Mouse (Mus musculus): Measurements from ENCODE around the gene Nsf.

The Nsf gene

DNA sequence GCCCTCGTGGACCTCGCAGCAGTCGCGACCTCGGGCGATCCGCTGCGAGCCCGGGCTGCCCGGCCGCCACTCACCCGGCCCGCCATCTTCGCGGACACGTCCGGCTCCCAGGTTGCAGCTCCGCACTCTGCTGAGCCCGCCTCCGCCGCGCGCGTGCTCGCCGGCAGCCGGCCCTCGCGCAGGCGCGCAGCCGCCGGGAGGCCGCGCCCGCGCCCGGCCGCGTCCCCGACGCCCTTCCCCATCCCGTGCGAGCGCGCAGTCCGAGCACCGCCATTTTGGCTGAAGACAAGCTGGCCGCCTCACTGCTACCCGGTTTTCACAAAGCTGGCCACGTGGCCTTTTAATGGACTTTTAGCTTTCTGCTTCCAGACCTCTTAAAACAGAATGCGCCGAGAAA lies at the start of gene Nsf:
Gene Nsf, minus strand, starts transcription at position 161 of the 397 bp plus-strand sequence.
- DNase-seq, result peak; percentile 88

DNA sequence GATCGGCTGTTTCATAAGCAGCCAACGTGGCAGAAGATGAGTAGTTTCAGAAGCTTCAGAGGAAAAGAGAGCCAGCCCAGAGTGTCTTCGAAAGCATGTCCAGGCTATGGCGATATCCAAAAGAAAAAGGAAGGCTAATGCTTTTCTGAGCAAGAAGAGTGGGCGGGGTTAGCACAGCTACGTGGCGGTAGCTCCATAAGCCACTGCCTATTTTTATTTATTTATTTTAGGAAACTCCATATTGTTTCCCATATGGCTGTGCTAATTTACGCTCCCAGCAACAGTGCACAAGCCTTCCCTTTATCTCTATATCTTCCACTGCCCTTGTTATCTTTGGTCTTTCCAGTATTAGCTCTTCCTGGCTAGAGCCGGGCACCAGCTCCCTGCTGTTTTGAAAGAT lies 49.5 kb upstream of the Nsf start:
- DNase-seq, result no peak

DNA sequence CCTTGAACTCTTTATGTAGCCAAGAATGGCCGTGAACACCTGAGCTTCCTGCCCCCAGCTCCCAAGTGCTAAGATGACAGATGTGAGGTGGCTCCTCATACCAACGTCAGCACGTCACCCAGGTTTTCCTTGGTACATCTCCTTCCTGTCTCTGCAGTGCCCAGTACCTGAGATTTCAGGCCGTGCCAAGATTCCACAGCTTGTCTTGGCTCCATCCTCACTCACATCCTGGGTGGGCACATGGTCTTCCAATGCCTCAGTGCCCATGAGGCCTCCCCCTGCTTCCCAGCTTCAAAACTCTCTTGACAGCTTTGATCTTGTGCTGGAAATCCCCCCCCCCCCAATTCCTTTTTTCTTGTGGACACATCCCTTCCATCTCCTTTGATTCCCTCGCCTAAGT lies 48.3 kb upstream of the Nsf start:
- DNase-seq, result no peak

DNA sequence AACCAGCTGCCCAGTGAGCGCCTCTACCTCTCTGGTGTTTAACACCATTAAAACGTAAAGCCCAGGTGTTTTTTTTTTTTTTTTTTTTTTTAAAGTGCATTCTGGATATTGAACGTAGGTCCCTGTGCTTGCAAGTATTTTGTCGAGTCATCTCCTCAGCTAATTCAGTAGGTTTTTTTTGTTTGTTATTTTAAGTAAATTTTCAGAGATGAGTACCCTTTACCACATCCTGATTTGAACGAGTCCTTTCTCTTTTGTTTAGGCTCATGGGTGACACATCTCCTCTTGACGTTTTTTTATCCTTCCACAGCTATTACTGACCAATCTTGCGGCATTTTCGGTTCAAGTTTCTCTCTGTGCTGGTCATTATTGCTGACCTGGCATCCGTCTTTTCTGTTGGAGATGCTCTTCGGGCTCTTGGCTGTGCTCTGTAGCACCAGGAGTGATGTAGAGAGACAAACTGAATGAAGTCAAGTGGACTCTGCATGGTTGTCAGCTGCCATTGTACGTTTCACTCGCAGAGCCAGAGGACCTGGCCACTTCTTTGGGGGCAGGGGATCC lies 47.6 kb upstream of the Nsf start:
- DNase-seq, result no peak

DNA sequence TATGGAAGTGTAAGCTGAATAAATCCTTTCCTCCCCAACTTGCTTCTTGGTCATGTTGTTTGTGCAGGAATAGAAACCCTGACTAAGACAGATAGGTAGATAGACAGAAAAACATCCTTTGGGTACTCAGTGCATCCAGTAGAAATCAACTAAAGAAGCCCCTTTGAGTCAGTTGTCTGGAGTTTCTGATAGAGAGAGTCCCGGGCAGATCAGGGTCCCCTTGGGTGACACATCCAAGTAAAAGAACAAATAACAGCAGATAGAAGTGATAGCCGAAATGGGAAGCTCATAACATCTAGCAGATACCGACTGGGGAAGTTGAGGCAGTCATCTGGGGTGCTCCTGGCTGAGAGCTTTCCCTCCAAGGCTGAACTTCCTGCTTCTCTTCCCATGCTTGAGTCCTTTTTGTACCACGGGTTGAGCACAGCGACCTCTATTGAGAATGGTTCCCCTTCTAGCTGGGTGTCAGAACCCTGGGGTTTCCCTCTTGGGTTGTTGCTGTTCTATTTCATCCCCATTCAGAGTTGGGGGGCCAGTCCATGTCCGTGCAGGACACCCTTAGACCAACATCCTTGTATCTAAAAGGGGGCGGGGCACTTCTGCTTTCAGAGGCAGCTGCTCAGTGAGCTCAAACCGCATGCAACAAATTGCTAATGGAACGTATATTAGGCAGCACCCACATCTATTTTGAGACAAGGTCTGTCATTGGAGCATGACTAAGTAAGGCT lies 47.0 kb upstream of the Nsf start:
- DNase-seq, result peak; percentile 15

DNA sequence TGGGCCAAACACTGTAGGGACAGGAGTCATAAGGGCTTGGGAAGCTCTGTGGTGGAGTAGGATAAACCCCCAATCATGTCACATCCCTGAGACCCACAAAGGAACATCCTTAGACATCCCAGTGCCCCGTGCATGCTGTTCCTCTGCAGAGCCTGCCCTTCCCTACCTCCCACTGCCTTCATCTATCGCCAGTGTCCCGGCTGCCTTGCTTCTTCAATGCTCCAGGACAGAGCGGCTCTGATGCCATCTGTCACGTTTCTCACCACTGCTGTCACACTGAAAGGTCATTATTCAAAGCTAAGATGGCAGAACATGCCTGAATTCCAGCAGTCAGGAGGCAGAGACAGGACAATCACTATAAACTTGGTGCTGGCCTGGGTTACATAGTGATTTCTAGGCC lies 44.9 kb upstream of the Nsf start:
- no peak for DNase-seq

DNA sequence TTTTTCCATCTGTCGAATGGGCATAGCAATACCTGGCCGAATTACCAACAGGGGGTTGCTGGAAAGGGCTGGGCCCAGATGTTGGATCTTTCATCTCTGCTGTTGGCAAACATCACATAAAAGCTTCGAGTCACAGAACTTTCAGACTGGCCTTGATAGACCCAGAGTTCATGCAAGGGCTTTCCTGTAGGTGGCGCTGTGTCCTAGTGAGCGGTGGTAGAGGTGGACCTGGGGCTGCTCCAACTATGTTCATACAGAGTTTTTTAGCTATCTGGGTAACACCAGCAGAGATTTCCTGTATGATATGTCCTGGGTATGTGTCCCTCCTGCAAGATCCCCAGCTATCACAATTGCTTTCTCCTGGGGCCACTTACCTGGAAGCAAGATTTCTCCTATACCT lies 43.5 kb upstream of the Nsf start:
- peak; percentile 66 for DNase-seq

DNA sequence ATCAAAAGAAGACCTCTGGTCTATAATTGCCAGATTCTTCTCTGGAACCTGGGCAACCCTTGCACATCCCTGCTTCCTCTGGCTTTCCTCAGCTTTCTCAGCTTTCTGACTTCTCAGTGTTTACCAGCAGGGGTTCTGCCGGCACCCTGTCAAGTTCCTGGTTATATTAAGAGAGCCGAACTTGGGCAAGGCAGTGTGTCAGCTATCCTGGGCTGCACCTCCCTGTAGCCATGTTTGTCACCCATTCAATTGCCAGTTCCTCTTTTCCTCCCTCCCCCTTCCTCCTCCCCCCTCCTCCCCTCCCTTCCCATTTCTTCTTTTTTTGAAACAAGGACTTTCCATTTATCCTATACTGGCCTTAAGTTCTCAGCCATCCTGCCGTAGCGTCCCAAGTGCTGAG lies 38.8 kb upstream of the Nsf start:
- no peak for DNase-seq

DNA sequence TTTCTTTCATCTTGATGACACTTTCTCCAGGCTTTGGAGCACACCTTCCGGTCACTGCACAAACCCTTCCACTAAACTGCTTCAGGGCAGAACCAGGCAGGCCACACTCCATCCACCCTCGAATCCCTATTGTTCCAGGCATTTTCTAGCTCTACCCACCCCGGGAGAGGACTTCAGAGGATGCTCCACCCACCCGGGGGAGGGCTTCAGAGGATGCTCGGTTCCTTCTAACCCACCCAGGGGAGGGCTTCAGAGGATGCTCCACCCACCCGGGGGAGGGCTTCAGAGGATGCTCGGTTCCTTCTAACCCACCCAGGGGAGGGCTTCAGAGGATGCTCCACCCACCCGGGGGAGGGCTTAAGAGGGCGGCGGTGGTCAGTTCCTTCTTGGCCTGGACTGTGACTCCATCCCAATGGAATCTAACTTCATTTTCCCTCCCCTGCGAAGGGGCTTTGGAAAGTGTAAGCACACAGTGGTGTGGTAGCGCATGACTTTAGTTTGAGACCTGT lies 36.2 kb upstream of the Nsf start:
- DNase-seq, result peak; percentile 20

DNA sequence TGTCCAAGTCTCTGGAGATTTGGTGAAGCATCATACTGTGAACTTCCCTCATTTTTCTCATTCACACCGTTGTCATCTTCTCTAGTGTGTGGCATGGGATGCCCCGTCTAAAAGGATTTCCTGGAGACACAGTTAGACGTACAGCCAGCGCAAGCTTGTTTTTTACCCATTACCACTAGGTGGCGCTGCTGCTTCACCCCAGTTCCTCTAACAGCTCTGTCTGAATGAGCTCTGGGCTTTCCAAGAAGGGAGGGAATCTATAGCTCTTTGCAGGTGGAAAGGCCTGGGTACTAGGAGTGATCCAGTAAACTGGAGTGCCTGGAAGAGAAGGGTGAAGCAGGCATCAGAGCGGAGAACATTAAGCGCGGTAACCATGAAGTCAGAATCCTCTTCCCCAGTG lies 33.6 kb upstream of the Nsf start:
- DNase-seq, result peak; percentile 71

DNA sequence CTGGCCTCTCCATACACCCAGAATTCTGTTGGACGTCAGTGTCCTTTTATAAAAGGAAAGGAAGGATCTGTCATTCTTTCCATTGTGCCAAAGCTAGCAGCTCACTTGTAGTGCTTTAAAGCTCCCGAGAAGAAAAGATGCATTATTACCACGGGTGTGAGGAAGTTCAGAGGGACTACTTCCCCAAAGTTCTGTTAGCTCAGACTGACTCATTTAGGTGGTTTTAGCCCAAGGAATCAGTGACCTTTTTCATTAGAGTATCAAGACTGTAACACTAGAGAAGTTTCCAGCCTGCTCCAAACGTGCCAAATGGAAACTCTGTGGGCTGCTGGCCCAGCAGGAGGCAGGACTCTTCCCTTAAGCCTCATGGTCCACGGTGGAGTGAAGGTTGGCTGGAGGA lies 30.2 kb upstream of the Nsf start:
- DNase-seq, result no peak

DNA sequence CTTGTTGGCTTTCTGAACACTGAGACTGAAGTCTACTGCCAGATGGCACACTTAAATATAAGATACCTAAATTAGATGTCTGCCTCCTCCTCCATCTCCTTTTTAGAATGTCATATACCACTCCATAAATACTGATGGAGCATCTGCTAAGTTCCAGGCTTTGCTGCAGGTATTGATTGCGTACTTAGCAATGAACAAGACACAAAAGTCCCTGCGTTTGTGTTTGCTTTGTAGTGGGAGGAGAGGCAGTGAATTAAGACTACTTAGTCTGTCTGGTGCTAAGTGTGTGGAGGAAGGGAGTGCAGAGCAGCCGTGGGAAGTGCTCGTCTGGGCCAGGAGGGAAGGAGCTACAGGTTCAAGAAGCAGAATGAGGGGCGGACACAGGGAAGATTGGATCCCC lies 28.0 kb upstream of the Nsf start:
- no peak for DNase-seq

DNA sequence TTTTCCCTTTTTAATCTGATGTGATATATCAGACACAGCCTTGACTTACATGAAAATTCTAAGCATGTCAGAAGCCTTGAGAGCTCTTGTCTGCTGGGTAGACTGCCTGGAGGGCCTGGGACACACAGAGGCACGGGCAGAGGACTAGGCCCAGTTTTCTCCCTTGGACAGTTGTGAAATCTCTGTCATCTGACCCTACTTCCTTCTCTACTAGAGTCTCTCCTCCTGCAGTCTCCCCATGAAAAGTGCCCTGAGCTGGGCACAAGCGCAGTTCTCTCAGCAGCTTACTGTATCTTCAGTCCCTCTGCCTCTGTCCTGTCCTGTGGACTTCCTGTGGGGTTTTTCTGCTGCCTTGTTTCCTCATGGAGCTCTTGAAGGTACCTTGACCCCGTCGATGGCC lies 25.5 kb upstream of the Nsf start:
- no peak for DNase-seq

DNA sequence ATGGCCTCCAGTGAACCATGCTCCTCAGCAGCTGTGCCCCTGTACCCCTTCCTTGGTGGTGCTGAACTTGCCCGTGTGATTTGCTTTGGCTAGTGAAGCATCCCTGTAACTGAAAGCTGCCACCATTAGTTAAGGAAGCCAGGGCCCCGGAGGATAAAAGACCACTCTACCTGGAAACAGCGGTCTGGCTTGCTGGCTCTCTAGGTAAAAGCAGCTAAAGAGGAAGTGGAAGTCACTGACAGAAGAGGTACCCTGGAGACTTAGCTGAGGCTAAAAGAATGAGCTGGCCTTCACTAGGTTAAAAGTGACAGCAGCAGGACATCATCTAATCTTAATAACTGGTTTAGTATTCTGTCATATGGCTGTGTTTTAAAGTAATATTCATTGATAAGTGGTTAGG lies 17.0 kb upstream of the Nsf start:
- no peak for DNase-seq

DNA sequence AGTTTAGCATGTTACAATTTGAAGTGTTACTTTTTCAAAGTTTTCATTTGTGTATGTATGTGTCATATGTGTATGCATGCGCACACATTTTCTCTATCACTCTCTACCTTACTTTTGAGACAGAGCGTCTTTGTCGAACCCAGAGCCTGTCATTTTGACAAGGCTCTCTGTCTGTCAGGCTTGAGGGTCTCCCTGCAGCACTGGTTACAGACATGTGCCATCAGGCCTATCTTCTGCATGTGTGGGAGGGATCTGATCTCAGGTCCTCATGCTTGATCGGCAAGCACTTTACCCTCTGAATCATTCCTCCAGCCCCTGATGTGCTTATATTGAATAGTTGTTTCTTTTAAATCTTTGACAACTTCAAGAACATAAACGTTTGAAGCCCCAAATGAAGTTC lies 15.4 kb upstream of the Nsf start:
- DNase-seq, result no peak

DNA sequence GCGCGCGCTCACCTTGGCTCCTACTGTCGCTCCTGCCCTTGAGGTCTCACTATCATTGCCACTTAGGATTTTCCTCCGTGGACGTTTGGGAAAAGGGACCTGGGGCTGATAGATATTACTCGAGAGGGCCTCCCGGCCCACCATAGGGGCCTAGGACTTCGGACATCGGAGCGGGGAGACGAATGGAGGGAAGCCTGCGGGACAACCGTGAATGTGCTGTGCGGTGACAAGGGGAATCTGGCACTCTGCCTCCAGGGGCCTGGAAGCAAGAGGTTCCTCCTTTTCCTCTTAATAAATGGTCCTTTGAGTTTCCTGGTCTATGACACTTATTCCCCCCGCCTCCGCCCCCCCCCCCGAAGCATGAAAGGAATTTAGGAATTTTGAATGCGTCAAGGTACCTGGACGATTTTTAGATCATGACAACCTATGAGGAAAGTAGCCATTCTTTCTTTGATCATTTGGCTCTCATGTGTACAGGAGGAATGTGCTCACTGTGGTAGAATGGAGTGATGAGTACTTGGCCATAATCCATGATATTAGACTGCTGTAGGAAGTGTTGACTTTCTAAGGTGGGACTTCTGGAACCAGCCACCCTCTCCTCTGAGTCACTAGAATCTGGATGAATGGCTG lies 13.4 kb upstream of the Nsf start:
- DNase-seq, result no peak

DNA sequence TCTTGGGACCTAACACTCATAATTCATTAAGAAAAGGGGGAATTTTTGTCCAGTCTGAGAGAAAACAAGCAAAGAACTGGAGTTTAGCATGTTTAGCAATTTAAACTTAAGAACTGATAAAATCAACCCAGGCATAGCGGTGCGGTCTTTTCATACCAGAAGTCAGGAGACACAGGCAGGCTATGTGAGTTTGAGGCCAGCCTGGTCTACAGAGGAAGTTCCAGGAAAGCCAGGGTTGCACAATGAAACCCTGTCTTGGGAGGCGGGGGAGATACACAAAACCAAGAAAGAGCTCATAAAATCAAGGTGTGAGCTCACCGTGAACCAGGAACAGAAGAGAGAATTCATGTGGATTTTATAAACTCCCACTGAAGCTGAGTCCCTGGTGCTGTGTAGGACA lies 3.0 kb upstream of the Nsf start:
- DNase-seq, result no peak

DNA sequence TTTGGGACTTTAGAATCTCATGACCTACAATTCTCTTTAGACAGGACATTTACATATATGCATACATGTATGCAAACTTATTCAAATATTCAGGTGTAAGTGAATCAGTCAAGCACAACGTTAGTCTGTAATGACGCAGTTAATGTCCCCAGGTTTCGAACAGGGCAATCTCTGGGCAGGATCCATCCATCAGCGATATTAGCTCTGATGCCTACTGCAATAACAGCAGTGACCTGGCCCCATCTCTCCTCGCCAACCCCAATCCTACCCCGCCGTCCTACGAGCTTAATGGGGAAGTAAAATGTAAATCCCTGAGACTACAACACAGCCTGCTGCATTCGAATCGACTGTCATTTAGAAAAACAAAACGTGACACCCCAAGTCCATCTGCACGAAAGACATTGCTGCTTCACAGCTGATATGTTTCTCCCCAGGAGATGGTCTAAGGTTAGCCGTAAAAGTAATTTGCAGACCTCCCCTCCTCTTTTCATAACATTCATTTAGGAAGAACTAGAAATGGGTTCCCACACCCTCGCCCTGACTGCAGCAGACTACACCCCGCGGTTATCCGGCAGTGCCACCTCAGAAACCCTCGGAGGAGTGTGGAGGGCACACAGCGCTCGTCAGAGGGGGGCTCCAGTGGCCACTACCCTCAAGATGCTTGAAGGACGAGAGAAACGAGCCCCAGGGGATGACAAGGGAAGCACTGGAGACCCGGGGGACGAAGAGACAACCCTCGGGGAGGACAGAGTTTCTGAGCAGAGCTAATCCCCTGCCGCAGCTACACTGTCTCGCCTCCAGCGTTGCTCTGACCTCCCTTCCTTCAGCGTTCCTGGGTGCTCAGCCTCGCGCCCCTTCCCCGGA lies 592 bp downstream of the Nsf start:
- peak; percentile 59 for DNase-seq

DNA sequence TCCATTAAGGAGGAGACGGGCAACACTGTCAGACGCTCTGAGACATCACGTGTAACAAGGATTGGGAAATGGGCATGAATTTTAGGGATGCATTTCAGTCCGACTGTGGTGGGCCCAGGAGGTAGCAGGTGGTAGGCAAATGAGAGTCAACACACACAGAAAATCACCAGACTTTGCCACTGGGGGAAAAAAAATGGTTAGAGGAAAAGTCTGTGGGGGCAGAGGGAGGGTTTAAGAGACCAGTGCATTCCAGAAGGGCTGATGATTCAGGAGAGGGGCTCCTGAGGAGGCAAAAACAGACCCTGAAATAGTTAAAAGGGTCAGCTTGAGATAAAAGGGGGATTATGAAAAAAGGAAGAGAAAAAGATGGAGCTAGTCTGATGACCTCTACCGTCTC lies 1.2 kb downstream of the Nsf start:
- DNase-seq, result no peak

DNA sequence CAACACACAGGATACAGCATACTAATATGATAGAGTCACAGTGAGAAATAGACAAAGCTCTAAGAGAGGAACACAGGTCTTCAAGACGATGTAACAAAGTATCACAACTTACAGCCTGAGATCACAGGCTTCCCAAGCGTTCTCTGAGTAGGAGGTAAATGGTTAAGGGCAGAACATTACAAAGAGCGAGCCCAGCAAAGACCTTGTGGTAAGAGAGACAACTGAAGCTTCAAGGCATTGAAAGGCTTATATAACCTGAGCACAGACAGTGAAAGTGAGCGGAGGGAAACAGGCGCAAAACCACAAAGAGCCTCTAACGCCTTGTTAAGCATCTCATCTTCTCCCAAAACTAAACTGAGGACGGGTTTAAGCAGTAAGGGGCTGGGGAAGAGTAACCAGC lies 2.8 kb downstream of the Nsf start:
- DNase-seq, result no peak

DNA sequence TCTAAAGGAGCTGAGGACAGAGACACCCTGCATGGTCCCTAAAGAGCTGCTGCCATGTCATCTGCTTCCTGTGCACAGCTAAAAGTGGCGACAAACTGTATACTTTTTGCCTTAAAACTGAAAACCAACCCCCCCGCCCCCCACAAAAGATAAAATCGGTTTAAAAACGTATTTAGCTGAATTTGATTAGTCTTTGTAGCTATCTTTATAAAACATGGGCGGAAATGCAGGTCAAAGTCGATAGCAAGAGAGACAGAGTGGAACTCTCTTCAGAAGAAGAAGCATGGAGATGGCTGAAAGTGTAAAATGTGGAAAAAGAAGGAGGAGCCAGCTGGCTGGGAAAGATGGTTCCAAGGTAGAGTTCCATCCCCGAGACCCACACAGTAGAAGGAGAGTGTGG lies 4.9 kb downstream of the Nsf start:
- DNase-seq, result no peak

DNA sequence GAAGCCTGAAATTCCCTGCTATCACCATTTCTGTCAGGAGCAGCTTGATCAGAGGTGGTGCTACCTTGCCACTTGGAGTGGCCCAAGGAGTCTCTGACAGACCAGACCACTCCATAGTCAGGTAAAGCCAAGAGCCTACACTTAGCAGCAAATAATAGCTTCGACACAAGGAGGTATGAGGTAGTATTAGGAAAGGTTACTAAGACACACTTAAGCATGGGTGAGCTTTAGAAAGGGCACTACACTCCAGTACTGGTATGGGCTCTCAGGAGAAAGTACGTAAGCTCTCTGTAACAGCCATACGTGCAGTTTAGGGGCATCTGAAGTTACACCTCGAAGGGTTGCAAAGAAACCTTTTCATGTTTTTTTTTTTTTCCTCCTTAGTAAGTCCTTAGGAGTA lies 11.1 kb downstream of the Nsf start:
- no peak for DNase-seq

DNA sequence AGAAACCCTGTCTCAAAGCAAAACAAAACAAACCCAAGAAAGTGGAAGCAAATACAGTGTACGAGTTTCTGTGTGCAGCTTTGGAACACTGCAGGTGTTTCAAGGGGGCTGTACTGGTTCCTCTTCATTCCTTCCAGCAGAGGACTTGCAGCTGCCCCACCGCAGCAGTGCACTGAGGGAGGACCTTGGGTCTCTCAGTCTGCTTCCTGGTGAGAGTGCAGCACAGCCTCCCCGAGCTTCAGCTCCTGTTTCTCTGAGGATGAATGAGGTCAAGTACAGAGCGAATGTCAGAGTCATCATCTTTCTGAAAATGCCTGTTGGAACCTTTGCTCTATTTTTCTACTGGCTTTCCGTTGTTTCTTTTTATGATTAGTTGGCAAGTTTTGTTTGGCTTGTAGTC lies 12.5 kb downstream of the Nsf start:
- DNase-seq, result no peak

DNA sequence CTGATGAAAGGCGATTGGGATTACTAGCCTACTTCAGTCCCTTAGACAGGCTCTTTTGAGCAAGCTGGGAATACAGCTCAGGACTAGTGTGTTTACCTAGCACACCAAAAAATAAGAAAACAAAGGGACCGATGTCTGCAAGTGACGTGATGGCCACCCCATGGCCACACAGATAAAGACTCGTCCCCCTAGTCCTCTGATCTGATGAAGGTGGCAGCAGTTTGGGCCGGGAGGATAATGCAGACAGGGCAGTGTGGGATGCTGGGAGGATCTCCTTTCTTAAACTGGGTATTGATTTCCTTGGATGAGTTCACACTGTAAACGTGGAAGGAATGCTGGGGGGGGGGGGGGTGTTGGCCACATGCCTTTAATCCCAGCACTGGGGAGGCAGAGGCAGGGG lies 13.0 kb downstream of the Nsf start:
- DNase-seq, result no peak
